Mouse (Mus musculus): ENCODE results near the gene Gltp. TPM values are rescaled to one million over a fixed set of nuclear protein-coding genes. Genes with fewer than 3 reads are reported as not detected.

The Gltp gene
- polyA plus RNA-seq (2015; fragmentation: Nextera tagmentation; extraction: Ambion mirVana) = 27.5 and 61.5 TPM in 2 replicates

GRCm38 (mm10) chr5:114690633-114691567 is at the start of gene Gltp:
Gltp (minus strand) TSS chr5:114690984.

GRCm38 (mm10) chr5:114707265-114708068 is 16.7 kb upstream of the Gltp start, which contains the start of gene Tchp:
Tchp (plus strand) TSS chr5:114707760.

GRCm38 (mm10) chr5:114658255-114658654 is 32.5 kb downstream of the Gltp start, which contains the start of gene Trpv4:
Trpv4 (minus strand) TSS chr5:114658421.

Small RNAs within 50 kb of the gene (microRNA-seq; reads per million reads assigned to microRNA genes)
- 0 reads per million in 2 experiments for gene Mir7028

Other genes starting within 250 kb of the Gltp start
- 15.1 and 15.5 TPM in 2 replicates for gene Mmab, start 246.9 kb downstream of the Gltp start, polyA plus RNA-seq (2015; fragmentation: Nextera tagmentation; extraction: Ambion mirVana)
- gene Mvk, start 246.7 kb downstream of the Gltp start, polyA plus RNA-seq (2015; fragmentation: Nextera tagmentation; extraction: Ambion mirVana) = 12.1 and 16.6 TPM in 2 replicates
- 0.32 and 0.50 TPM in 2 replicates for gene Fam222a, start 123.0 kb downstream of the Gltp start, polyA plus RNA-seq (2015; fragmentation: Nextera tagmentation; extraction: Ambion mirVana)
- gene Trpv4, start 32.6 kb downstream of the Gltp start, polyA plus RNA-seq (2015; fragmentation: Nextera tagmentation; extraction: Ambion mirVana) = 0.81 and 1.8 TPM in 2 replicates
- 4.6 and 5.0 TPM in 2 replicates for gene Tchp, start 16.8 kb upstream of the Gltp start, polyA plus RNA-seq (2015; fragmentation: Nextera tagmentation; extraction: Ambion mirVana)
- gene Ankrd13a, start 83.7 kb upstream of the Gltp start, polyA plus RNA-seq (2015; fragmentation: Nextera tagmentation; extraction: Ambion mirVana) = 21.5 and 27.0 TPM in 2 replicates
- gene Git2, start 84.5 kb upstream of the Gltp start, polyA plus RNA-seq (2015; fragmentation: Nextera tagmentation; extraction: Ambion mirVana) = 24.2 and 25.2 TPM in 2 replicates
- 38.9 and 41.6 TPM in 2 replicates for gene 1500011B03Rik, start 132.5 kb upstream of the Gltp start, polyA plus RNA-seq (2015; fragmentation: Nextera tagmentation; extraction: Ambion mirVana)
- not detected in 2 replicates for gene 4930519G04Rik, start 162.7 kb upstream of the Gltp start, polyA plus RNA-seq (2015; fragmentation: Nextera tagmentation; extraction: Ambion mirVana)
- not detected in 2 replicates for gene Gm9936, start 167.7 kb upstream of the Gltp start, polyA plus RNA-seq (2015; fragmentation: Nextera tagmentation; extraction: Ambion mirVana)
- gene Oasl2, start 206.0 kb upstream of the Gltp start, polyA plus RNA-seq (2015; fragmentation: Nextera tagmentation; extraction: Ambion mirVana) = 9.1 and 10.0 TPM in 2 replicates
- gene Oasl1, start 232.3 kb upstream of the Gltp start, polyA plus RNA-seq (2015; fragmentation: Nextera tagmentation; extraction: Ambion mirVana) = 0.73 and 0.91 TPM in 2 replicates

All from skeletal muscle tissue, postnatal 0 days (tissue).